Mouse (Mus musculus): ENCODE results near the gene Itga11.

DNA sequence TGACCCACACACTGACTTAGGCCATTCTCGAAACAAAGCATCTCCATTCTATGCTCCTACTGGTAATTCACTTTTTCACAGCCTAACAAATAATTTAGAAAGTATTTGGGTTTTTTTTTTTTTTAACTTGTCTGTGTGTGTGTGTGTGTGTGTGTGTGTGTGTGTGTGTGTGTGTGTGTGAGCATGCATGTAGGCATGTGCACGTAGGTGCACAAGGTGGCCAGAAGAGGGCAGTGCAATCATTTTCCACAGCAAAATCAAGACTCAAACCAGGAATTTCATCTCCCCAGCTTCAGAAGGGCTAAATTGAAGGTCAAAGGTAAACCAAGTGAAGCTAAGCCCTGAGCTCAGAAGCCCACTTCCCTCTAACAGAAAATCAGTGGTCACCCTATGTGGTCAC lies 106.6 kb downstream of the Itga11 start:
- no peak for TF ChIP-seq ZKSCAN1 (IDR thresholded peaks at IDR 0.05; ENCODE audit: borderline replicate concordance, low read depth, low read length)
- TF ChIP-seq CTCF (conservative IDR thresholded peaks at IDR 0.05 in 1 of 2, IDR thresholded peaks at IDR 0.05 in 1 of 2; ENCODE audit: low read depth in 2 of 2, low read length in 2 of 2), result peak in 1 of 2 experiments; percentile 41; a peak in 2 of 4 replicates
- no peak for TF ChIP-seq NRF1 (IDR thresholded peaks at IDR 0.05; ENCODE audit: low read depth, low read length)
- TF ChIP-seq CHD2 (IDR thresholded peaks at IDR 0.05; ENCODE audit: low read length), result no peak
- TF ChIP-seq ELF1 (IDR thresholded peaks at IDR 0.05; ENCODE audit: low read depth, low read length), result no peak
- no peak for TF ChIP-seq POLR2A (IDR thresholded peaks at IDR 0.05; ENCODE audit: low read depth, low read length)
- no peak for TF ChIP-seq JUND (conservative IDR thresholded peaks at IDR 0.05; ENCODE audit: low read depth, low read length)
- TF ChIP-seq EP300 (IDR thresholded peaks at IDR 0.05; ENCODE audit: low read length), result no peak
- TF ChIP-seq NELFE (IDR thresholded peaks at IDR 0.05; ENCODE audit: low read depth, low read length), result no peak
- no peak for TF ChIP-seq MEF2A (IDR thresholded peaks at IDR 0.05; ENCODE audit: borderline replicate concordance, low read depth, low read length)
- no peak for TF ChIP-seq ZNF384 (IDR thresholded peaks at IDR 0.05; ENCODE audit: low read depth, low read length)
- no peak for TF ChIP-seq KAT2A (IDR thresholded peaks at IDR 0.05; ENCODE audit: insufficient replicate concordance, low read length)
- TF ChIP-seq GABPA (IDR thresholded peaks at IDR 0.05; ENCODE audit: insufficient replicate concordance, low read depth, low read length), result no peak

All from CH12.LX (cell line).